Mouse (Mus musculus) ES-Bruce4 (cell line): ENCODE measurements at regions not wholly inside any gene's neighbourhood (a gene's known extent, or its start where the extent isn't known, plus 50 kb on each side); places are given as distances from the start of the nearest gene placed in this dataset.

Source experiments
- H3K27ac ChIP-seq: 2 replicates; pipeline ENCODE4 v1.5.1; 2012; ENCODE audit warnings: low read length, inconsistent platforms; ENCODE audit not compliant: insufficient read depth
- H3K27me3 ChIP-seq: 2 replicates; pipeline ENCODE4 v1.6.1; 2012; ENCODE audit warnings: mild to moderate bottlenecking, low read length, inconsistent platforms; ENCODE audit not compliant: control insufficient read depth, poor library complexity, insufficient read depth, severe bottlenecking
- H3K36me3 ChIP-seq: 2 replicates; pipeline ENCODE4 v1.6.1; 2012; ENCODE audit warnings: inconsistent platforms, mild to moderate bottlenecking, low read length, moderate library complexity; ENCODE audit not compliant: control insufficient read depth, poor library complexity, insufficient read depth, severe bottlenecking
- H3K4me1 ChIP-seq: one replicate; pipeline ENCODE4 v1.8.1; 2011; ENCODE audit warnings: low read length; ENCODE audit not compliant: control insufficient read depth, insufficient read depth
- H3K4me3 ChIP-seq: 2 replicates; pipeline ENCODE4 v1.5.1; 2011; ENCODE audit warnings: low read depth, mild to moderate bottlenecking, low read length
- H3K9ac ChIP-seq: 2 replicates; pipeline ENCODE4 v1.6.1; 2012; ENCODE audit warnings: low read depth, mild to moderate bottlenecking, inconsistent platforms; ENCODE audit not compliant: poor library complexity, severe bottlenecking
- H3K9me3 ChIP-seq: replicated peaks from 2 replicates; pipeline ENCODE4 v1.6.1; 2012; ENCODE audit warnings: mild to moderate bottlenecking, low read length, inconsistent platforms; ENCODE audit not compliant: control insufficient read depth, poor library complexity, insufficient read depth, severe bottlenecking
- CTCF ChIP-seq: IDR thresholded peaks from one replicate; pipeline ENCODE4 v1.8.1; 2011; ENCODE audit warnings: low read depth, low read length
- EP300 ChIP-seq: IDR thresholded peaks from 2 replicates; pipeline ENCODE4 v1.6.1; 2011; ENCODE audit warnings: low read depth, low read length; ENCODE audit not compliant: insufficient read depth
- POLR2A ChIP-seq: IDR thresholded peaks from one replicate; pipeline ENCODE4 v1.8.1; 2011; ENCODE audit warnings: low read length; ENCODE audit not compliant: insufficient read depth

DNA sequence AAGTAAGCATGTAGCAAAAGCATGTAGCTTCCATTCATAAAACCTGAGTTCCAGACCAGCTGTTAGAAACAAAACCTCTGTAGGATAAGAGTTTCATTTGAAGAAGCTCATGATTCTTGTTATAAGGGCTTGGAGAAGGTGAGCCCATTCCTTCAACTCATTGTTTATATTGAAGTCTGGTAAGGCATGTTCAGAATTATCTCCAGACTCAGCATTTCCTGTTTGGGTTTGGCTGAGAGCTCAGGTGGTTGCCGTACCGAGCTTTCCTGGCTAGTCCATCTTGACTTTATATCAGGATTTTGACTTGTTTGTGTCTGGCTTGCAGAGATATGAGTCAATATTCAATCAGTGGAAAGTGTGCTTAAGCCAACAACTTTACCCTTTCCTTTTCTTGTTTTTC is 154.6 kb upstream of the 2610001J05Rik start:
- Histone ChIP-seq H3K27me3 (no peaks in the 10 kb centered on the region), H3K4me3 (no peak overlapping the region), H3K27ac (no peak overlapping the region), H3K36me3 (no peaks in the 10 kb centered on the region), H3K9me3 (no peaks in the 10 kb centered on the region), H3K9ac (no peak overlapping the region), H3K4me1 (no peaks in the 10 kb centered on the region)
- TF ChIP-seq EP300 (no peak), CTCF (no peak)

GRCm38 (mm10) chr6:14018928-14019327 is 147.6 kb upstream of the 2610001J05Rik start:
- H3K27ac ChIP-seq = no peak overlapping the region
- no peaks in the 10 kb centered on the region for H3K27me3 ChIP-seq
- no peak overlapping the region for H3K9ac ChIP-seq
- TF ChIP-seq EP300 (no peak), POLR2A (no peak), CTCF (no peak)
- no peaks in the 10 kb centered on the region for H3K4me1 ChIP-seq
- no peak overlapping the region for H3K4me3 ChIP-seq
- no peaks in the 10 kb centered on the region for H3K36me3 ChIP-seq
- no peaks in the 10 kb centered on the region for H3K9me3 ChIP-seq

DNA sequence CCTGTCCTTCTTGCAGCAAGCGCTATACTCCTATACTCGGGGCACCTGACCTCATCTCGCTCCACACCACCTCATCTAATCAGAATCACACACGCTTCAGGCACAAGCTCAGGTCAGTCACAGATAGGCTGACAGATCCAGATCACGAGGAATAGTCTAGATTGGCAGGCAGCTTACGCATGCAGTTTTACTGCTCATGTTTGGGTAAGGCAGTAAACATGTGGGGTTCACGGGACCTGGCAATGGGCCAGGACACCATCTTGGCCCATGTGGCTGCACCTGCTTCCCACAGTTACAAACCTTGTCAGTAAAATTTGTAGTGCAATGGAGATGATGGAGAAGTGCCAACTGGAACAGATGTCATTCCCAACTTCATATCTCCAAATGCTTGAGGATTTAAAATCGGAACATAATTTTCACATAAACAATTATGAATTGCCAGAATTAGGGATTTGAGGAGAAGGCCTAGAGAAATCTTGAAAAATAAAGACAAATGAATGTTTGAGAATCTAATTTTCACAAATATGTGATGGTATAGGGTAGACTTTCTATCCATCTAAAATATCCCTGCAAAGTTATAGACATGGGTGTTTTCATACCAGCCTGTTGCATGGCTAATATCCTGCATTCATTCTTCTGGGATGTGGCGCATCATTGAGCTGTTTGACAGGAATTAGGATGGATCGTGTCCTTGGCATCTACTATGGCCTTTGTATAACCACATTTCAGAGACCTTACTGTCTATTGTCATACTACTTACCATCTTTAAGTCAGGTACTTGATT is 111.5 kb upstream of the 2610001J05Rik start:
- Histone ChIP-seq H3K9ac (no peak overlapping the region), H3K4me3 (no peak overlapping the region), H3K27me3 (no peaks in the 10 kb centered on the region), H3K27ac (no peak overlapping the region), H3K4me1 (no peaks in the 10 kb centered on the region), H3K36me3 (no peaks in the 10 kb centered on the region), H3K9me3 (peaks cover 6% of the 10 kb centered on the region; the same call in 1 of the 2 replicates)
- TF ChIP-seq POLR2A = no peak
- no peak for TF ChIP-seq CTCF
- TF ChIP-seq EP300 = no peak

DNA sequence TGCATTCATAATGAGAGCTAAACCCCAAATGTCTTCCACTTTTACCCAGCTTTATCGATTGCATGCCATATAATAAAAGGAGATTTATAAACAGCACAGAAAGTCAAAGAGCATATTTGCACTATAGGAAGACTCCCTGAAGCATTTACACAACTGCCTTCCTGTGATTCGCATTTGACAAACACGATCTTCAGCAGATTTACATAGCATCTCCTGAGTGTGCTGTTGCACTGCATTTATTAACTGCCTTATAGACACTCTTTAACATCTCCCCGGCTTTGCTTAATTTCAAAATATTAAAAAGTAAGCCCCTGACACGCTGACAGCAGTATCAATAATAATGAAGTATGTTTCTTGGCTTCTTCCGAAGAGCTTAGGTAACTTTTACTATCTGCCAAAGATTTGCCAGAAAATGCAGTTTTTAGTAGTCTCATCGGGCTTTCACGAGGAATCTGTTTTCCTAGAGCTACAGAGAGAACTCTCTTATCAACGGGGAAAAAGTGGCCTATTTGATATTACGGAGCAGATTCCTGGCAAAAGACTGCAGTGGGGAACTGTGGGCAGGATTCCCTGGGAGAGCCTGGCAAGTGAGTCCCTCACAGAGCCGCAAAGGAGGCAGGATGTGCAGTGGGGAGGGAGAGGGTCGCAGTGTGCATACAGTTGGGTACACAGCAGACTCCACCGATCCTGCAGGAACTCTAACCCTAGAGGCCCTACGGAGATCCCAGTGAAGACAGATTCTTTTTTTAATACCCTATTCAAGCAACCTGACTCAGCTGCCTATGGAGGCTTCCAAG is 103.6 kb upstream of the 2610001J05Rik start:
- peaks cover 1% of the 10 kb centered on the region; the same call in 1 of the 2 replicates for H3K9me3 ChIP-seq
- H3K4me1 ChIP-seq = no peaks in the 10 kb centered on the region
- H3K4me3 ChIP-seq = no peak overlapping the region
- no peaks in the 10 kb centered on the region for H3K36me3 ChIP-seq
- H3K27ac ChIP-seq = no peak overlapping the region
- no peak overlapping the region for H3K9ac ChIP-seq
- no peaks in the 10 kb centered on the region for H3K27me3 ChIP-seq
- TF ChIP-seq POLR2A = no peak
- no peak for TF ChIP-seq CTCF
- no peak for TF ChIP-seq EP300

- TF ChIP-seq EP300 (no peak), POLR2A (no peak), CTCF (no peak)
- Histone ChIP-seq H3K27ac (no peak overlapping the region), H3K27me3 (no peaks in the 10 kb centered on the region), H3K9ac (no peak overlapping the region), H3K4me1 (no peaks in the 10 kb centered on the region), H3K9me3 (no peaks in the 10 kb centered on the region), H3K4me3 (no peak overlapping the region), H3K36me3 (no peaks in the 10 kb centered on the region)
Measured at GRCm38 (mm10) chr6:13964471-13964870, 93.2 kb upstream of the 2610001J05Rik start.

- no peaks in the 10 kb centered on the region for H3K36me3 ChIP-seq
- no peak overlapping the region for H3K9ac ChIP-seq
- no peak overlapping the region for H3K27ac ChIP-seq
- no peaks in the 10 kb centered on the region for H3K9me3 ChIP-seq
- H3K27me3 ChIP-seq = no peaks in the 10 kb centered on the region
- no peak overlapping the region for H3K4me3 ChIP-seq
- no peaks in the 10 kb centered on the region for H3K4me1 ChIP-seq
- TF ChIP-seq POLR2A (no peak), CTCF (no peak), EP300 (no peak)
Measured at GRCm38 (mm10) chr6:13964013-13964412, 92.7 kb upstream of the 2610001J05Rik start.
